Mouse (Mus musculus) cerebral cortex, adult 2 months (tissue): ENCODE results near the gene A830018L16Rik.

Experiments used
- WGBS: fragments of 180-500 bp; shearing (Covaris S2); methylation state at CpG from one replicate; pipeline ENCODE4 v1.1.7; 2018; 5-methylcytosine and 5-hydroxymethylcytosine counted together

The A830018L16Rik gene

DNA sequence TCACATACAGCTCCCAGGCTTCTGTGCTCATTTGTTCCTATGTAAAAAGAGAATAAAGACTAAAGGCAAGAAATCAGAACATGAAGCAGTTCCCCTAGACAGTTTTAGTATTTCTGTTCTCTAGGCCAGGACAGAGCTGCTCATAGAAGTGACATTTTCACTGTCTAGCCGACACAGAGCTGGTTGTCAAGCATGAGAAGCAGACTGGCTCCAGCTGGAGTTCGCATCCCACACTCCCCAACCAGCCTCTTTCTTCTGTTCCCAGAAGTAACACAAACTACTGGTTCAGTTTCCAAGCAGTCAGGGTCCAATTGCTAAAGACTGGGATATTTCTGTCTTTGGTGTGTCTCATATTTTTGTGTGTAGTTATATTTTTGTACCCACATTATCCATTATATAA is 336.7 kb downstream of the A830018L16Rik start:
- WGBS: 43% methylated on average over 2 of the region's 2 CpGs

DNA sequence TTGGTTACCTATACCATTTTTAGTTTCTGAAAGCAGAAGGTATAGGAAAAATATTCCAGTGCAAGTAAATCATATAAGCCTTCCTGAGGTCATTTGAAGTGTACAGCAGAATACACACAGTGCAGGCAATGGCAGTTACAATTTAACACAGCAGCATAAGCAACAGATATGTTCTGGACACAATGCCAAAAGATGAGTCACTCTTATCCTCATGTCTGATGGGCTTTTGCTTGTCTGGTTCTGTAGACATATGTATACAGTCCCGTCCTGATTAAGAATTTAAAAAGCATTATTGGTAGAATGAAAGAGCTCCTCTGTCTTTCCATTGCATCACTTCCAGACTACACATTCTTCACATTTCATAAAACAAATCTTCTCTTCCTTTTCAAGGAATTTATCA is 374.4 kb downstream of the A830018L16Rik start:
- 19% methylated on average over 1 of the region's 1 CpGs for WGBS

DNA sequence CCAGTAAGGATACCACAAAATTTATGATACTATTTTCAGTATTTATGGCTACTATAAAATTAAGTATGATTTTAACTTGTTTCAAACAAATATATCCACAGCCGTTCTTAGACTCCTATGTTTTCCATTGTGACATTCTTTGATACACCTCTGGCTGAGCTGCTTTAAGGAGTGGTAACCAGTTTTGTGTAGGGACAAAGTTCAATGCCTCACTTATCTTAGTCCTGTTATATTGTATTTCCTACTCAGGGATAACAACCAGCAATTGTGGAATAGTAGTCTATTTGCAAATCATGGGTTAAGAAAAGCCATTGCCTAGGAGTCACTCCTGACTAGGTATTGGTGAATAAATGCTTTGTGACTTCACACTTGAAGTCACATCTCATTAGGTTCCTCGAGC is 378.9 kb downstream of the A830018L16Rik start:
- 87% methylated on average over 2 of the region's 2 CpGs for WGBS

DNA sequence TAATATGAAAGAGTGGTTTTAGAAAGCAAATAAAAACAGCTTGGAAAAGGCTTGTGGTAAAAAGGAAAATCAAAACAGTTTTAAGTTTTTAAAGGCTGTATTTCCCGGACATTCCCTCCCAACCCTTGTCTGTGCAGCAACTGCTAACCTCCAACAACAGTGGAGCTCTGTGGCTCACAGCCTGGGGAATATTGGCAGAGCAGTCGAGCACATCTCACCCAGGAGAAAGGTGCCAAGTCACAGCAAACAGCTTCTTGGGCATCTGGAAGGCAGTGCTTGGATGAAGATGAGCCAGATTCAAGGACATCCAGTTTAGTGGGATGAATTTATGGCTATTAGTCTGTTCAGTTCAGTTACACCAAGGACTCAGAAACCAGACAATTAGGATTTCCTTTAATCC is 381.8 kb downstream of the A830018L16Rik start:
- 36% methylated on average over 2 of the region's 2 CpGs for WGBS

DNA sequence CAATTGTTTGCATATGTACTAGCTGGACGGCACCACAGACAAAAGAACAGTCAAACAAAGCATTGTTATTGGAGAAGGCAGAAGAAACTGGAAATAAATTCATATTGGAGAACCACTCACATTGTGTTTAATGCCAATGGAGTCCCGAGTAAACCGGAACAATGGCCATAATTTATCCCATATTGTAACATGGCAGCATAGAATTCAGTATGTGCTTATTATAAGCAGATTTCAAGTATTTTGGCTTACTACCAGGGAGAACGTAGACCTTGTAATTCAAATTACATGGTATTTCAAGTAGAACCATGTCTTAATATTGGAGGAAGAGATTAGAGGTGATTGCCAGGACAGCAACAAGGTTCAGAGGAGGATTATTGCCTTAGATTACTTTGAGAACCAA is 458.9 kb downstream of the A830018L16Rik start:
- 84% methylated on average over 4 of the region's 4 CpGs for WGBS

DNA sequence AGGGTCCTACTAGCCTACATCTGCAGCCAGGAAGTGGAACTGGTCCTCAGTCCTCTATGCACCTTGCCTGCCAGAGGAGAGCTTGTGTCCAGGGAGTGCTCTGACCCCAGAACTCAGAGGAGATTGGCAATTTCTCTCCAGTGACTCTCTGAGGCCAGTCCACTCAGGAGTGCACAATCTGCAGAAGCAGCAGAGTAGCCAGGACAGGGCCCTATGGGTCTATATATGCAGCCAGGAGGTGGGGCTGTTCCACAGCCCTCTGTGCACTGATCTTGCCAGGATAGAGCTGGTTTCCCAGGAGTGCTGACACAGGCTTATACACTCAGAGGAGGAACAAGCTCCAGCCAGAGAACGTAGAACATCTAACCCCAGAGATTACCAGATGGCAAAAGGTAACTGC is 459.7 kb downstream of the A830018L16Rik start:
- 74% methylated on average over 1 of the region's 1 CpGs for WGBS

DNA sequence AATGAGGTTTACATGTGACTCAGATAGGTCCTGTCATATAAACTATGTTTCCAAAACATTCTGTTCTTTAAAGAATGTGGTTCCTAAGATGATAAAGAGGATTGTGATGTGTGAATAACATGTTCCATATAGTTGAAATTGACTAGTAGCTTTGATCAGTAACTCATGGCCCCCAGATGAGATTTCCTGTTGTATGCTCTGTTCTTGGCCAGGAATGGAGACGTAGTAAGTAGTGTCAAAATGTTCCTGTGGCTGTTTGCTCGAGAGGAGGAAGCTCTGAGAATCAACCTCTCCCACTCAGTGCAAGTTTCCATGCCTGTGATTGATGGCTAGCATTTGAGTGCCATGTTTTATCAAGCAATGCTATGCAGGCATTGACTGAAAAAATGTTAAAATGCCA is 467.8 kb downstream of the A830018L16Rik start:
- 52% methylated on average over 2 of the region's 2 CpGs for WGBS

DNA sequence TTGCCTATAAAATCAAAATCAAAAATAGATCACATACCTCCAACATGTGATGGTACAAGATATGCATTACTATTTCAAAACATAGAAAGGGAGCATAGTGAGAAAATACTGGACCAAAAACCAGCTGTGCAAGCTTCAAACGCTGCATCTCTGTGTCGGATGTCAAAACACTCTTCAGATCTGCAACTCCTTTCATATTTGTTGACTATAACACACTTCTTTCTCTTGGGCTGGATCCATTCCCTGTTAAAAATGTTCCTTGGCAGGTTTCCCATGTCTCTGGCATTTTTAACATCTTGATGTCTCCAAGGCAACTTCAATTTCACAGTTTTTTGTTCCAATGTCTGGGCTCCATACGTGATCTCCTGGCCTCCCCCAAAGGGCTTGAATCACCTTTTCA is 481.8 kb downstream of the A830018L16Rik start:
- 32% methylated on average over 3 of the region's 3 CpGs for WGBS

DNA sequence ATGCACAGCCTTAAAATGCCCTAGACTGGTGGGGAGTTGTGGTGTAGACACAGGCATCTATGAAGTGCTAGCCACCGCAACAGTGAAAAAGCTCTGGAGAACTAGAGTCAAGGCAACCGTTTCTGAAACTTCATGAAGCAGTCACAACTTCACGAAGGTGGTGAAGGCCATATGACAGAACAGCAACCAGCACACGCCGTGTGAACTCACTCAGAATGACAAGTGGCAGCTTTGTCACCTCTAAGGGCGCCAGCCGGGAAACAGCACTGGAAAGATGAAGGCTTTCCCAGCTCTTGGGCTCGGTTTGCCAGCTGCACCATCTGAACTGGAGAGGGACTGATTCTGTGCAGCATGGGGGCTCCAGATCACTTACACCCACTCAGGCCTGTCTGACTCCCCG is 523.1 kb downstream of the A830018L16Rik start:
- WGBS: 72% methylated on average over 9 of the region's 9 CpGs

DNA sequence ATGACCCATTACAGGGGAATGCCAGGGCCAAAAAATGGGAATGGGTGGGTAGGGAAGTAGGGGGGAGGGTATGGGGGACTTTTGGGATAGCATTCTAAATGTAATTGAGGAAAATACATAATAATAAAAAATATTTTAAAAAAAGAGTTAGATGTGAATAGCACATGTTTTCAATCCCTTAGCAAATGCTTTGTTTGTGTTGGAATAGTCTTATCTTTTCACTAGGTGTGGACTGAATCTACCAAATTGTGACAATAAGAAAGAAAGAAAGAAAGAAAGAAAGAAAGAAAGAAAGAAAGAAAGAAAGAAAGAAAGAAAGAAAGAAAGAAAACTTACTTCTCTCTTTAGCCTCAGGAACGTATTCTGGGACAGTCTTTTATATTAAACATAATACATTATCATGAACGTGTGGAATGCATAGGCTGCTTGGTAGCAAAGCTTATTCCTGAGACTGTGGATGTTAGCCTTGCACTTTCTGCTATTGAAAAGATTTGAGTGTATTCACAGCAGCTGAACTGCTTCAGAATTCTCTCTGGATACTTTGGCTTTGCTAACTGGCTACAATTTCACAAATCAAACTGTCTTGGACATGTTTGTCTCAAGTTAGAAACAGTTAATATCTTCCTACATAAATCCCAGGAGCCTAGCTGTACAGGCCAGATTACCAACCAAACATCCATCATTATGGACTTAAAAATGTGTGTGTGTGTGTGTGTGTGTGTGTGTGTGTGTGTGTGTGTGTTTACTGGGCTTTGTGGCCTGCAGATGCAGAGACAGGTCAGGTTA is 545.7 kb downstream of the A830018L16Rik start:
- 81% methylated on average over 2 of the region's 2 CpGs for WGBS

DNA sequence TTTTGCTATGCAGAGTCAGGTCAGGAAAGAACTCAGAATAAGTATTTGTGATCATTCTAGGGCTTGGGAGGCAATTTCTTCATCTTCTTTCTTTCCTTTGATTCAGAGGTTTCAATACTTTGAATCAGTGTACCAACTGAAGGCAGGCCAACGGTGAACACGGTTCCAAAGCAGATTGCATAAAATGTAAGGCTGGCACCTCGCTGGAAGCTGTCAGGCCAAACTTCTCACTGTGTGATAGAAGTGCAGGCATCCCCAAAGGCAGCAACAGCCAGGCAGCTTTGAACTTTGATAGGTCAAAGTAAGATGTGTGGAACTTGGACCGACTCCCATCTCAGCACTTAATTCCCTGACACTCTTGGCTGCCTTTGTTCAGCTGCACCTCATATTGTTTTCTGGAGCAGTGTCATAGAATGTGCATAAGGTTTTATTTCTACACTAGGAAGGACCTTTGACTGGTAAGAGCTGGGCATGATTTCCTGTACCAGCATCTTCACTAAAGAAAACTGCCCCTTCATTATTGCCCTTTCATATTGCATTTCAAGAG is 568.8 kb downstream of the A830018L16Rik start:
- WGBS: 45% methylated on average over 4 of the region's 4 CpGs

DNA sequence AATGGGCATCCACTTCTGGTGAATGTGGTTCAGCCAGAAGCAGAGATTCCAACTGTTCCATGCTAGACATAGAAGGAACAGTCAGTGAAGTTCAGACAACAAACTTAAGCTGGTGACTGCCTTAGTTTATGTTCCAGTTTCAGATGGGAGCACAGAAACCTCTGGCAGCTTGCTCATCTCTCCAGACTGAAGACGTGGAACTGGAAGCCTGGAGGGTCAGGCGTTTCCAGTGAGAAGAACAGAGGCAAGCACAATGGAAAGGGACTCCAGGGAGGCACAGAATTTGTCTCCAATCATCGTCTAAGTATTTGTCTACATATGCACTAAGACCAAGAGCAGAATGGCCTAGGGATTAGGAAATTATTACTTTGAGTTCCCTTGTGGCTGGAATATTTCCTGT is 576.1 kb downstream of the A830018L16Rik start:
- 76% methylated on average over 3 of the region's 3 CpGs for WGBS

DNA sequence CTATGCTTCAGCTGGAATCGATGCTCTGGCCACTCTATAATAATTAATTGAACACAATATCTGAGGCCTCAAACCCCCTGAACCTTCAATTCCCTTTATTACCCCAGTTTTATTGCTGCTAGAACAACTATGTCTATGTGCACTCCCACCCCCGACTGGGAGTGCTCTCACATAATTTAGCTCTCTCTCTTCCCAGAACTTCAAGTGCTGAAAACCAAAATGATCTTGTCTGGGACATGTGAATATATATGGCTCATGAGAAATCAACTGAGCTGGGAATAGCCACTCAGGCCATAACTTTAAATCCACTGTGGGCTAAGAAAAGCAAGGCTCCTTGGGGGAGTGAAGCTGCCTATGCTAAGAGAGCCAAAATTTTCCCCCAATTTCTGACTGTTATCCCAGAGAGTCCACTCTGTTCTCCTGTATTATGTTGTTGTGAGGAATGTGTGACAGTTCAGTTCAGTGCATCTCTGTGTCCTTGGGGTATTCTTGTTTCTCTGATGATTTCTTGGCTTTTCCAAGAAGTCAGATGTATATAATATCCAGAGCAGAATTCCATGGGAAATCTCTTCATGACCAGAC is 582.5 kb downstream of the A830018L16Rik start:
- whole genome bisulfite sequencing: 80% methylated on average over 2 of the region's 2 CpGs

DNA sequence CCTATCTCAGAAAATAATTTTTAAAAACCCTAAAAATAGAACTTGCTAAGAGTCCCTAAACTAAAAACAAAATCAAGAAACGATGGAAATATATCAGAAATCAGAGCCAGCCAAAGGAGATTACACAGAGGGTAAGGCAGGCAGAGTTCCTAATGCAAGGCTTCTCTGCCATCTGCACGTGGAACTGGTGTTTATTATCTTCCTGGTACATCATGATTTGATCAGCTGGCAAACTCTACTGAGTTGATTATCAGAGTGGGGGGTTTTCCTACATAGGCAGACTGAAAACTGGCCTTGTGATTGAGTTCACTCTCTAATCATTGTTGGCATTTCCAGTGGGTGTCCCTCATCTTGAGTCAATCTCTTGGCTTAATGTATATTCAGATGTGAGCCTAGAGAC is 583.7 kb downstream of the A830018L16Rik start:
- WGBS: 49% methylated on average over 2 of the region's 2 CpGs

DNA sequence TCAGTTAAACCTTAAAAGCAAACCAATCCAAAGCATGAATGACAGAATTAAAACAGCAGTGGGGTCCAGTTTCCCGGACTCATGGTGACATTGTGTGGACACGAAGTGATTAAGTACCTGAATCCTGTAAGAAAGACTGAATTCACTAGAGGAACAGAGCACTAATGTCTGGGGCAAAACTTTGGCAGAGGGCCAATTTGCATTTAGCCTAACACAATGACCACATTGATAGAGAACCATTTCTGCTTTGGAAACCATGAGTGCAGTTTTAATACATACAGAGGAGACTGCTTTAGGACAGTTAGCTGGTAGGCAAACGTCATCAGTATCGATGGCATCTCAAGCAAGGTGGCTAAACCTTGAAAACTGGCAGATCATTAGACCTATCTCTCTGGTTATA is 586.7 kb downstream of the A830018L16Rik start:
- WGBS: 56% methylated on average over 4 of the region's 4 CpGs

DNA sequence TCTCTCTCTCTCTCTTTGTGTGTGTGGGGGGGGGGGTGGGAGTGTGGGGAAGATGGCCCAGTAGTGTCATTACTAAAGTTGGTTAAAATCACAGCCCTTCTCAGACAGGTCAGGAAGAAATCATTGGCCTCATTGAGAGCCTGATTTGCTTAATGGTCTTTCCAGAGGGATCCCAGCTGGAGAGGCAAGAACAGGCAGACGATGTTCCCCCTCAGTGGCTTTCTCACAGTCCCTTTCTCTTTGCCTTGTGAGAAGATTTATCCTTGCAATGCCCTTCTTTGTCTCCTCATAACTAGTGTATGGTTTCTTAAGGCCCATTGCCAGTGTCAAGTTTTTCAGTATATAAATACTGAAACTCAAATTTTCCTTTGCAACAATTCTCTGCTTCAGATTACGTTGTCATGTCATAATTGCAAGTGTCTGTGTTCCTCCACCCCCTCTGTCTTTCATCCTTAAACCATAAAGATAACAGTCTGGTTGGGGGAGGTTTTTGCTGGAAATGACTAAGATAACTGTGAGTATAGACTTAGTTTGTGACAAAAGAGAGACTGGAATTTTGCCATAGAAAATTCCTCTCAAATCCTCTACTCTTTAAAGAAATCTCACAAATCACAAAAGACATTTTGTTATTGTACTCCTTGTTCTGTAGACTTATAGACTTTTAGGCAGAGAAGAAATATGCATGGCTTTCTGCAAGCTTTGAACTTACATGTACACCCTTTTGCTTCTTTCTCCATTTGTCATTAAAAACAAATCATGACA is 595.1 kb downstream of the A830018L16Rik start:
- WGBS: 19% methylated on average over 2 of the region's 2 CpGs

DNA sequence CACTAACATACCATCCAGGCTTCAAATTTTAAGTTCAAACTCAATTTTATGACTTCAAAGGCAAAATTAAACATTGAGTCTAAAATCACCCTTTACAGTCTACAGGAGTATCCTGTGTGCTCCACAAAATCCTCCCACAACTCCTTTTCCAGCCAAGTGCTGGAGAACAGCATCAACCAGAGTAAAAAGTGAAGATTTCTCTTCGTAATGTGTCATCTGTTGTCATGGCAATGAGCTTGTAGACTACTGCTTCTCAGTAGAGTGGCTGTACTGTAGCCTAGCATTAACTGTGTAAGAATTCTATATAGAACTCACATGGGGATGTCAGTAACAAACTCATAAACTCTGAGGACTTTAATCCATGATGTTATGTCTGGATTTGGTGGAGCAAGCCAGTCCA is 596.7 kb downstream of the A830018L16Rik start:
- WGBS: 34% methylated on average over 1 of the region's 1 CpGs

DNA sequence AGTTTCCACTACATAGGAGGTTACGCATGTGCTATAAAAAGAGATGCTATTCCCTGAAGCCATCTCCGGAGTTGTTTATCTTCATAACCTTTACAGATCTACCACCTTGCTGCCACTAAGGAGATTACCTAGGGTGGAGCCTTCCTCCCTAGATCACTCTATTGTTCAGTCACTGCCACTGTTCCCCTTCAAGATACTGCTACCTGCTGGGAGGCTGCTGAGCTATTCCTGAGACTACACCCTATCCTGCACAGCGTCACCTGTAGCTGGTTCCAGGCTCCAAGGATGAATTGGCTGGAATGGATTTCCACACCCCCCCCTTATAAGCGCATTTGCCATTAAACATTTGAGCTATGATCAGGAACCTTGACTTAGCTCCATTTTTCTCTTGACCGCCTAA is 606.7 kb downstream of the A830018L16Rik start:
- WGBS: 93% methylated on average over 5 of the region's 5 CpGs
